Mouse (Mus musculus): ENCODE results near the gene Borcs6. TPM values are rescaled to one million over a fixed set of nuclear protein-coding genes. Genes with fewer than 3 reads are reported as not detected.

The Borcs6 gene
- polyA plus RNA-seq, 1 experiment: 13.4 TPM

GRCm38 (mm10) chr11:69075764-69076479 is 16.4 kb downstream of the Borcs6 start:
- Histone ChIP-seq H3K4me1 (ENCODE audit: control insufficient read depth, insufficient read depth, low read length) (peaks cover 8% of the 10 kb centered on the region), H3K36me3 (ENCODE audit: control insufficient read depth, insufficient read depth, low read length) (no peaks in the 10 kb centered on the region), H3K4me3 (ENCODE audit: control insufficient read depth, low read depth, low read length) (no peak overlapping the region), H3K27ac (ENCODE audit: control insufficient read depth, insufficient read depth, low read depth, low read length) (no peak overlapping the region), H3K27me3 (ENCODE audit: control insufficient read depth, insufficient read depth, low read length) (no peaks in the 10 kb centered on the region)
- TF ChIP-seq CTCF (IDR thresholded peaks at IDR 0.05; ENCODE audit: control insufficient read depth, insufficient read depth, insufficient replicate concordance, low read depth, low read length) (no peak), POLR2A (IDR thresholded peaks at IDR 0.05; ENCODE audit: control insufficient read depth, low read depth, low read length) (no peak)

GRCm38 (mm10) chr11:69076572-69076971 is 17.1 kb downstream of the Borcs6 start:
- Histone ChIP-seq H3K4me1 (ENCODE audit: control insufficient read depth, insufficient read depth, low read length) (peaks cover 5% of the 10 kb centered on the region), H3K27ac (ENCODE audit: control insufficient read depth, insufficient read depth, low read depth, low read length) (no peak overlapping the region), H3K36me3 (ENCODE audit: control insufficient read depth, insufficient read depth, low read length) (no peaks in the 10 kb centered on the region), H3K4me3 (ENCODE audit: control insufficient read depth, low read depth, low read length) (no peak overlapping the region), H3K27me3 (ENCODE audit: control insufficient read depth, insufficient read depth, low read length) (no peaks in the 10 kb centered on the region)
- TF ChIP-seq POLR2A (IDR thresholded peaks at IDR 0.05; ENCODE audit: control insufficient read depth, low read depth, low read length) (no peak), CTCF (IDR thresholded peaks at IDR 0.05; ENCODE audit: control insufficient read depth, insufficient read depth, insufficient replicate concordance, low read depth, low read length) (no peak)

GRCm38 (mm10) chr11:69077316-69077715 is 17.8 kb downstream of the Borcs6 start:
- no peaks in the 10 kb centered on the region for H3K36me3 ChIP-seq (ENCODE audit: control insufficient read depth, insufficient read depth, low read length)
- no peaks in the 10 kb centered on the region for H3K27me3 ChIP-seq (ENCODE audit: control insufficient read depth, insufficient read depth, low read length)

GRCm38 (mm10) chr11:69078041-69078440 is 18.5 kb downstream of the Borcs6 start:
- H3K27ac ChIP-seq (ENCODE audit: control insufficient read depth, insufficient read depth, low read depth, low read length): no peak overlapping the region
- no peaks in the 10 kb centered on the region; the same call in 1 of the 2 replicates for H3K4me1 ChIP-seq (ENCODE audit: control insufficient read depth, insufficient read depth, low read length)
- no peaks in the 10 kb centered on the region for H3K36me3 ChIP-seq (ENCODE audit: control insufficient read depth, insufficient read depth, low read length)
- TF ChIP-seq CTCF (IDR thresholded peaks at IDR 0.05; ENCODE audit: control insufficient read depth, insufficient read depth, insufficient replicate concordance, low read depth, low read length) (no peak), POLR2A (IDR thresholded peaks at IDR 0.05; ENCODE audit: control insufficient read depth, low read depth, low read length) (no peak)
- H3K27me3 ChIP-seq (ENCODE audit: control insufficient read depth, insufficient read depth, low read length): no peaks in the 10 kb centered on the region
- no peak overlapping the region for H3K4me3 ChIP-seq (ENCODE audit: control insufficient read depth, low read depth, low read length)

More at GRCm38 (mm10) chr11:69077316-69077715, 17.8 kb downstream of the Borcs6 start:
- no peak overlapping the region for H3K27ac ChIP-seq (ENCODE audit: control insufficient read depth, insufficient read depth, low read depth, low read length)
- peaks cover 3% of the 10 kb centered on the region for H3K4me1 ChIP-seq (ENCODE audit: control insufficient read depth, insufficient read depth, low read length)
- TF ChIP-seq CTCF (IDR thresholded peaks at IDR 0.05; ENCODE audit: control insufficient read depth, insufficient read depth, insufficient replicate concordance, low read depth, low read length) (no peak), POLR2A (IDR thresholded peaks at IDR 0.05; ENCODE audit: control insufficient read depth, low read depth, low read length) (no peak)
- no peak overlapping the region for H3K4me3 ChIP-seq (ENCODE audit: control insufficient read depth, low read depth, low read length)

GRCm38 (mm10) chr11:69078805-69079438 is 19.4 kb downstream of the Borcs6 start:
- Histone ChIP-seq H3K4me3 (ENCODE audit: control insufficient read depth, low read depth, low read length) (no peak overlapping the region), H3K27ac (ENCODE audit: control insufficient read depth, insufficient read depth, low read depth, low read length) (no peak overlapping the region), H3K27me3 (ENCODE audit: control insufficient read depth, insufficient read depth, low read length) (no peaks in the 10 kb centered on the region), H3K4me1 (ENCODE audit: control insufficient read depth, insufficient read depth, low read length) (no peaks in the 10 kb centered on the region; the same call in 1 of the 2 replicates), H3K36me3 (ENCODE audit: control insufficient read depth, insufficient read depth, low read length) (no peaks in the 10 kb centered on the region)
- TF ChIP-seq POLR2A (IDR thresholded peaks at IDR 0.05; ENCODE audit: control insufficient read depth, low read depth, low read length) (no peak), CTCF (IDR thresholded peaks at IDR 0.05; ENCODE audit: control insufficient read depth, insufficient read depth, insufficient replicate concordance, low read depth, low read length) (no peak)

- TF ChIP-seq CTCF (IDR thresholded peaks at IDR 0.05; ENCODE audit: control insufficient read depth, insufficient read depth, insufficient replicate concordance, low read depth, low read length) (no peak), POLR2A (IDR thresholded peaks at IDR 0.05; ENCODE audit: control insufficient read depth, low read depth, low read length) (no peak)
- H3K27me3 ChIP-seq (ENCODE audit: control insufficient read depth, insufficient read depth, low read length): no peaks in the 10 kb centered on the region
- no peak overlapping the region for H3K27ac ChIP-seq (ENCODE audit: control insufficient read depth, insufficient read depth, low read depth, low read length)
- H3K4me1 ChIP-seq (ENCODE audit: control insufficient read depth, insufficient read depth, low read length): no peaks in the 10 kb centered on the region
- no peak overlapping the region for H3K4me3 ChIP-seq (ENCODE audit: control insufficient read depth, low read depth, low read length)
- no peaks in the 10 kb centered on the region for H3K36me3 ChIP-seq (ENCODE audit: control insufficient read depth, insufficient read depth, low read length)
These were observed 20.8 kb downstream of the Borcs6 start for GRCm38 (mm10) chr11:69080102-69080854.

- Histone ChIP-seq H3K27me3 (ENCODE audit: control insufficient read depth, insufficient read depth, low read length) (no peaks in the 10 kb centered on the region), H3K4me3 (ENCODE audit: control insufficient read depth, low read depth, low read length) (no peak overlapping the region), H3K4me1 (ENCODE audit: control insufficient read depth, insufficient read depth, low read length) (no peaks in the 10 kb centered on the region), H3K27ac (ENCODE audit: control insufficient read depth, insufficient read depth, low read depth, low read length) (no peak overlapping the region), H3K36me3 (ENCODE audit: control insufficient read depth, insufficient read depth, low read length) (no peaks in the 10 kb centered on the region)
- TF ChIP-seq CTCF (IDR thresholded peaks at IDR 0.05; ENCODE audit: control insufficient read depth, insufficient read depth, insufficient replicate concordance, low read depth, low read length) (no peak), POLR2A (IDR thresholded peaks at IDR 0.05; ENCODE audit: control insufficient read depth, low read depth, low read length) (no peak)
These were observed 21.3 kb downstream of the Borcs6 start for GRCm38 (mm10) chr11:69080855-69081222.
